Mouse (Mus musculus): ENCODE data around the gene Tas1r1. TPM values are rescaled to one million over a fixed set of nuclear protein-coding genes. Genes with fewer than 3 reads are reported as not detected.

The Tas1r1 gene
- polyA plus RNA-seq, 1 experiment from 2014 or later, result 1.0 TPM

DNA sequence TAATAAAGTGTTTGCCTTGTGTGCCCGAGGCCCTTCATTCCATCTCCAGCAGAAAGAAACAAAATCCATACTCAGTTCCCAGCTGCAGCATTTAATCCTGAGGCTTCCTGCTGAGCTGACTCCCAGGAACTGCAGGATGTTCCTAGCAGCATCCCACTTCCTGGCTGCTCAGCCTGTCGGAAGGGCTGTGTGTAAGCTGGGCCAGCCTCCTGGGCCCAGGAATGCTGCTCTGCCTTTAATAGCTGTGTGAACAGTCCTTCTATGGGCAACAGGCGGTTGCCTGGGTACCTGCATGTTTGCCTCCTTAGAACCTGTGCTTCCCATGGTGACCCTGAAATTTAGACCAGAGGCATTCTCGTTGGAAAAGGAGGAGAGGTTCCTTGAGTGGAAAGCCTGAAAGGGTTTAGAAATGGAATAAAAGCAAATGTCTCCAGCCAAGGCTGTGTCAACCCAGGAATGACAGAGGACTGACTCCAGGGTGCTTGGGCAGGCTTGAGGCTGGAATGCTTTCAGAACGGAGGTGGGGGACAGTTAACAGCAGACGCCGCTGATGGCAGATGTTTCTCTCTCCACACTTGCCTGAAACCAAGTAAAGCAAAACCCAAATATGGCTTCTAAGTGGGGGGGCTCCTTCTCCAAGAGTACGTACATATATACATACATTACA lies 30.8 kb downstream of the Tas1r1 start:
- Histone ChIP-seq H3K4me1 (peaks cover 34% of the 10 kb centered on the region), H3K4me3 (peak overlapping the region; percentile 70; the same call in 1 of the 2 replicates), H3K4me2 (replicated peaks) (peak overlapping the region; percentile 100), H3K27me3 (peaks cover 50% of the 10 kb centered on the region), H3K9me3 (replicated peaks) (no peaks in the 10 kb centered on the region), H3K27ac (no peak overlapping the region), H3K9ac (0 out of 2 replicates have a peak overlapping the region, but pooled peaks have one; percentile 65), H3K36me3 (no peaks in the 10 kb centered on the region)
- no peak for ATAC-seq (ENCODE audit: low FRiP score)
- WGBS, result 5% methylated on average over 8 of the region's 8 CpGs

DNA sequence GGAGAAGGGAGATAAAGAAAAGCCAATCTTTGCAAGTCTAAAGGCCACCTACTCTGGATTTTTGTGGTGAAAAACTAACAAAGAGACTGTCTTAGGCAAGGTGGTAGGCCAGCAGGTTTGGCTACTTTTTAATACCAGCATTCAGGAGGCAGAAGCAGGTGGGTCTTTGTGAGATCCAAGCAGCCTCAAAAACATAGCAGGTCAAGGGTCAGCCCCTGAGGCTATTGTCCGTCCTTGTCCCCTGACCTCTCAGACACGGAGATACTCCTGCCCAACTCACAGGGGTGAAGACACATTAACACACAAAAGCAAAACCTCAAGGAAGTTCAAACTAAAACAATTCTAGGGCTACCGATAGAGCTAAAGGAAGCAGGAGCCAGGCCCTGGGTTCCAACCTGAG lies 31.6 kb downstream of the Tas1r1 start:
- Histone ChIP-seq H3K4me1 (peaks cover 34% of the 10 kb centered on the region), H3K27ac (no peak overlapping the region), H3K4me3 (no peak overlapping the region), H3K9me3 (replicated peaks) (no peaks in the 10 kb centered on the region), H3K36me3 (no peaks in the 10 kb centered on the region), H3K27me3 (peaks cover 50% of the 10 kb centered on the region), H3K4me2 (replicated peaks) (no peak overlapping the region), H3K9ac (no peak overlapping the region)
- ATAC-seq (ENCODE audit: low FRiP score), result no peak
- WGBS, result 20% methylated on average over 3 of the region's 3 CpGs

DNA sequence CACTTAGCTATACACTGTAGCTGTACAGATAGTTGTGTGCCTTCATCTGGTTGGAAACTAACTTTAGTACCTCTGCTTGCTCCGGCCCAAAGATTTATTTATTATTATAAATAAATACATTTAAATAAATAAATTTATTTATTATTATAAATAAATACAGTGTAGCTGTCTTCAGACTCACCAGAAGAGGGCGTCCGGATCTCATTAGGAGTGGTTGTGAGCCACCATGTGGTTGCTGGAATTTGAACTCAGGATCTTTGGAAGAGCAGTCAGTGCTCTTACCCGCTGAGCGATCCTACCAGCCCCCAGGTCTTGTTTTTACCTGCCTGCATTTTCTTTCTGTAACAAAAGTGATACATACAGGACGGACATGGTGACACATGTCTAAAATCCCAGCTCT lies 32.2 kb downstream of the Tas1r1 start:
- peaks cover 34% of the 10 kb centered on the region for H3K4me1 ChIP-seq
- no peak overlapping the region for H3K9ac ChIP-seq
- no peak overlapping the region for H3K4me3 ChIP-seq
- H3K4me2 ChIP-seq (replicated peaks), result no peak overlapping the region
- H3K9me3 ChIP-seq (replicated peaks), result no peaks in the 10 kb centered on the region
- no peak for ATAC-seq (ENCODE audit: low FRiP score)
- H3K27ac ChIP-seq, result no peak overlapping the region
- H3K27me3 ChIP-seq, result peaks cover 47% of the 10 kb centered on the region
- 70% methylated on average over 6 of the region's 6 CpGs for WGBS
- no peaks in the 10 kb centered on the region for H3K36me3 ChIP-seq

DNA sequence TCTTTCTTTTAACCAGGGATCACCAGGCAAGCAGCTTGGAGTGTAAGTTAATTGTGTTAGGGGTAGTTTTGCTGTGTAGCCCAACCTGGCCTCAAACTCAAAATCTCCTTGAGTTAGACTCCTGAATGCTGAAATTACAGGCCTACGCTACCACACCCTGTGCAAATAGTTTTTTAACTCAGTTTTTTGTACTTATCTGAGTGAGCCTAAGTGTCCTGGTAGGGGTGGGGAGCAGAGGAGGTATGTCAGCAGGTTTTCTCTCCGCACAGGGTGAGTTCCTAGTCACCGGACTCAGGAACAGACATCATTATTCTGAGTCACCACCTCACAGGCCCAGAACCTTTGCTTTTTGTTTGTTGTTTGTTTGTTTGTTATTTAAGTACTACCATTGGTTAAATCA lies 36.3 kb downstream of the Tas1r1 start:
- Histone ChIP-seq H3K4me1 (peaks cover 4% of the 10 kb centered on the region), H3K4me2 (replicated peaks) (no peak overlapping the region), H3K4me3 (no peak overlapping the region), H3K27ac (no peak overlapping the region), H3K9ac (no peak overlapping the region), H3K36me3 (no peaks in the 10 kb centered on the region), H3K27me3 (peaks cover 8% of the 10 kb centered on the region), H3K9me3 (replicated peaks) (no peaks in the 10 kb centered on the region)
- 93% methylated on average over 3 of the region's 3 CpGs for WGBS
- ATAC-seq (ENCODE audit: low FRiP score), result no peak

DNA sequence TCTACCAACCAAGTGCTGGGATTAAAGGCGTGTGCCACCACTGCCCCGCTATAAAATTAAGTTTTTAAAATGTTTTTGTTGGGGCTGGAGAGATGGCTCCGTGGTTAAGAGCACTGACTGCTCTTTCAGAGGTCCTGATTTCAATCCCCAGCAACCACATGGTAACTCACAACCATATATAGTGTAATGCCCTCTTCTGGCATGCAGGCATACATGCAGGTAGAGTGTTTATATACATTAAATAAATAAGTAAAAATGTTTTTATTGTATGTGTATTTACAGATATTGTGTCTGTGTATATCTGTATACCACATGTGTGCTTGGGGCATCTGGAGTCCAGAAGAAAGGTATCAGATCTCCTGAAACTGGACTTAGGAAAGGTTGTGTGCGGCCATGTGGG lies 37.0 kb downstream of the Tas1r1 start:
- 69% methylated on average over 4 of the region's 4 CpGs for WGBS
- Histone ChIP-seq H3K9ac (no peak overlapping the region), H3K4me3 (no peak overlapping the region), H3K9me3 (replicated peaks) (no peaks in the 10 kb centered on the region), H3K4me1 (peaks cover 5% of the 10 kb centered on the region), H3K36me3 (no peaks in the 10 kb centered on the region), H3K27ac (no peak overlapping the region), H3K4me2 (replicated peaks) (no peak overlapping the region), H3K27me3 (peaks cover under 1% of the 10 kb centered on the region; the same call in 1 of the 2 replicates)
- no peak for ATAC-seq (ENCODE audit: low FRiP score)

DNA sequence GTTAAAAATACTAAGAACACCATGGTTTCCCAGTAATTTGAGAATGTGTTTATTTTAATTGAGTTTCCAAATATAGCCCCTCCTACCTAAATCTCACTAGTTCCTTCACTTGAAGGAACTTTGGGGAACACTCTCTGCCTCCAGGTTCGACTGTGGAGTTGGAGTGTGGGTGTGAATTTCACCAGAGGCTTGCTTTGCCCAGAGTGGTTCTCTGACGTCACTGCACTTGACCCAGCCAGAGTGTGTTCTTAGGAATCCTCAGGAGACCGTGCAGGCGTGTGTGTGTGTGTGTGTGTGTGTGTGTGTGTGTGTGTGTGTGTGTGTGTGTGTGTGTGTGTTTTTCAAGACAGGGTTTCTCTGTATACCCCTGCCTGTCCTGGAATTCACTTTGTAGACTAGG lies 37.5 kb downstream of the Tas1r1 start:
- Histone ChIP-seq H3K4me3 (no peak overlapping the region), H3K4me2 (replicated peaks) (no peak overlapping the region), H3K27me3 (no peaks in the 10 kb centered on the region), H3K9me3 (replicated peaks) (no peaks in the 10 kb centered on the region), H3K36me3 (no peaks in the 10 kb centered on the region), H3K4me1 (peaks cover 5% of the 10 kb centered on the region), H3K9ac (no peak overlapping the region), H3K27ac (no peak overlapping the region)
- 57% methylated on average over 4 of the region's 4 CpGs for WGBS
- ATAC-seq (ENCODE audit: low FRiP score), result no peak

DNA sequence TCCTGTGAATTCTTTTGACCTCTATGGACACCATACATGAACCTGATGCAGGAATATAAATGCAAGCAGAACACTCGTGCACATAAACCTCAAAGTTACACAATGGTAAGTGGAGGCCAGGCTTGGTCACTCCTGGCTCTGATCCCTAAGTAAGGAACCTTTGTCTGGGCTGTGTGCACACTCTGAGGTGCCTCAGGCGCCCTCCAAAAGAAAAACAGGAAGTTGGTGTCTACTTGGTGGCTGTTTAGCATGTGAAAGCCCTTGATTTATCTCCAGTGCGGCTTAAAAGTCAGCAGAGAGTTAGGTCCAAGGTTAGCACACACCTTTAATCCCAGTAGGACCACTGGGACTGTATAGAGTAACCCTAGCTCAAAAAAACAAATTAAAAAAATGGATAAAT lies 38.9 kb downstream of the Tas1r1 start:
- 54% methylated on average over 3 of the region's 3 CpGs for WGBS

DNA sequence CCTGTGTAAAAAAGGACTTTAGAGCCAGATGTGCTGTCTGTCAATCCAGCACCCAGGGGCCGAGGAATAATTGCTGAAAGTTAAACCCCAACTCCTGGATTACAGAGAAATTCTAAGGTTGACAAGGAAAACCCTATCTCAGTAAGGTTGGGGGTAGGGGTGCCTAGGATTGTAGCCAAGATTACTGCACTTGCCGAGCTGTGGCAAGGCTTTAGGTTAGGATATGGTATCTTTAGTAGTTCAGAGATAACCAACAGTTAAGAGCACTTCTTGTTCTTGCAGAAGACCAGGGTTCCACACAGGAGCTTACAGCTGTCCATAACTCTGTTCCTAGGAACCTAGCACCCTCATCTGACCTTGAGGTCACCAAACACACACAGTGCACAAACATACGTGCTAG lies 40.7 kb downstream of the Tas1r1 start:
- Histone ChIP-seq H3K4me2 (replicated peaks) (0 out of 2 replicates have a peak overlapping the region, but pooled peaks have one; percentile 49), H3K27ac (no peak overlapping the region), H3K27me3 (no peaks in the 10 kb centered on the region), H3K9me3 (replicated peaks) (no peaks in the 10 kb centered on the region), H3K9ac (no peak overlapping the region), H3K4me3 (0 out of 2 replicates have a peak overlapping the region, but pooled peaks have one; percentile 99), H3K4me1 (peaks cover 19% of the 10 kb centered on the region), H3K36me3 (peaks cover under 1% of the 10 kb centered on the region)
- 77% methylated on average over 3 of the region's 3 CpGs for WGBS
- ATAC-seq (ENCODE audit: low FRiP score), result no peak

More for the DNA sequence above, 38.9 kb downstream of the Tas1r1 start:
- Histone ChIP-seq H3K27ac (no peak overlapping the region), H3K9ac (no peak overlapping the region), H3K9me3 (replicated peaks) (no peaks in the 10 kb centered on the region), H3K27me3 (no peaks in the 10 kb centered on the region), H3K4me2 (replicated peaks) (no peak overlapping the region), H3K4me1 (peaks cover 9% of the 10 kb centered on the region), H3K4me3 (no peak overlapping the region), H3K36me3 (no peaks in the 10 kb centered on the region)
- ATAC-seq (ENCODE audit: low FRiP score), result no peak

DNA sequence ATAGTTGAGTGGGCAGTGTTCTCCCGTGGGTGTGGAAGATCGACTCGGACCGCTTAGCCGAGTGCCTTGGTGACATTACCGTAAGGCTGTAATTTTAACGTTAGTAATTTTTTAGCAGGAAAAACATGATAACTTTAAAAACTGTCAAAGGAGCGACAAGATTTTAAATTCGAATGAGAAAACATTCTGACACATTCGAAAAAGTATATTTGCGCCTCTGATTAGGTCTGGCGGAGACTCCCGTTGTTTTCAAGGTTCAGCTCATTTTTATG lies 41.5 kb downstream of the Tas1r1 start:
- no peaks in the 10 kb centered on the region for H3K9me3 ChIP-seq (replicated peaks)
- H3K4me1 ChIP-seq, result peaks cover 19% of the 10 kb centered on the region
- peak overlapping the region; percentile 99 for H3K4me3 ChIP-seq
- peak overlapping the region; percentile 84 for H3K27ac ChIP-seq
- 5% methylated on average over 13 of the region's 13 CpGs for WGBS
- H3K9ac ChIP-seq, result peak overlapping the region; percentile 72
- no peaks in the 10 kb centered on the region for H3K27me3 ChIP-seq
- H3K36me3 ChIP-seq, result peaks cover 8% of the 10 kb centered on the region
- ATAC-seq (ENCODE audit: low FRiP score), result no peak
- H3K4me2 ChIP-seq (replicated peaks), result peak overlapping the region; percentile 49

DNA sequence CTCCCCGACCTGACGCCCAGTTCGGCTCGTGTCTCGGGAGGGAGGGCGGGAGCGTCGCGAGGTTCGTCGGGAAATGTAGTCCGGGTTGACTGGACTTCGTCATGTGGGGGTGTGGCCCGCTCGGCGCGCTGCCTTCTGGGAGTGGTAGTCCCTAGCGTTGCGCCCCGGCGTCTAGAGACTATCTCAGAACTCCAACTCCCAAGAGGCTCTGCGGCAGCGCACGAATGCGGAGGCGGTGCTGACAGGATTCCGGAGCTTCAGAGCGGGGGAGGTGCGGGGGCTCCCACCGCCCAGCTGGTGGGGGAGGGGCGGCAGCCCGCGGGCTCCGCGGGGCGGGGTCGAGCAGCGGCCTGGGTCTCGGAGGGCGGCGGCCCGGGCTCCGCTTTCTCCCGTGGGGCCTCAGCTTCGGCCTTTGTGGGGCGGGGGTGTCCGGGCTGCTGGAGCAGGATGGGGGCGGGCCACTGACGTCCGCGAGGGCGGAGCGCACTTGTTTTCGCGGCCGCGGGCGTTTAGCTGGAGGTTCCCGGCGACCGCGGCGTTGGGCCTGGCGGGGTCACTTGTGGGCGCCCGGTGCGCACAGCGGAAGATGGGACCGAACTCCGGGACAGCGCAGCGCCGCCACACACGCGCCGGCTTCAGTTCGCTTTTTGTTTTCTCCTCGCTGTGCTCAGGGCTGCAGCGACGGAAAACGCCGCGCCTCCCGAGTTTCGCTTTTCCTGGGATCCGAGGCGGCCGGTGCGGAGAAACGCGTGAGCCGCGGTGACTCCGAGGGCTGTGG lies 42.0 kb downstream of the Tas1r1 start, which contains the start of gene Phf13:
Gene Phf13 (minus strand): TSS at position 86 of the 778 bp plus-strand sequence.
- peak; percentile 97 for ATAC-seq (ENCODE audit: low FRiP score)
- Histone ChIP-seq H3K27ac (peak within 1 kb of the TSS; percentile 84), H3K4me2 (replicated peaks) (peak within 1 kb of the TSS; percentile 87), H3K9ac (peak within 1 kb of the TSS; percentile 97), H3K4me3 (peak within 1 kb of the TSS; percentile 99), H3K36me3 (peaks cover 14% of the 10 kb centered on the region), H3K27me3 (no peaks in the 10 kb centered on the region), H3K9me3 (replicated peaks) (no peaks in the 10 kb centered on the region), H3K4me1 (peaks cover 19% of the 10 kb centered on the region)
- under 1% methylated on average over 79 of the region's 94 CpGs for WGBS

DNA sequence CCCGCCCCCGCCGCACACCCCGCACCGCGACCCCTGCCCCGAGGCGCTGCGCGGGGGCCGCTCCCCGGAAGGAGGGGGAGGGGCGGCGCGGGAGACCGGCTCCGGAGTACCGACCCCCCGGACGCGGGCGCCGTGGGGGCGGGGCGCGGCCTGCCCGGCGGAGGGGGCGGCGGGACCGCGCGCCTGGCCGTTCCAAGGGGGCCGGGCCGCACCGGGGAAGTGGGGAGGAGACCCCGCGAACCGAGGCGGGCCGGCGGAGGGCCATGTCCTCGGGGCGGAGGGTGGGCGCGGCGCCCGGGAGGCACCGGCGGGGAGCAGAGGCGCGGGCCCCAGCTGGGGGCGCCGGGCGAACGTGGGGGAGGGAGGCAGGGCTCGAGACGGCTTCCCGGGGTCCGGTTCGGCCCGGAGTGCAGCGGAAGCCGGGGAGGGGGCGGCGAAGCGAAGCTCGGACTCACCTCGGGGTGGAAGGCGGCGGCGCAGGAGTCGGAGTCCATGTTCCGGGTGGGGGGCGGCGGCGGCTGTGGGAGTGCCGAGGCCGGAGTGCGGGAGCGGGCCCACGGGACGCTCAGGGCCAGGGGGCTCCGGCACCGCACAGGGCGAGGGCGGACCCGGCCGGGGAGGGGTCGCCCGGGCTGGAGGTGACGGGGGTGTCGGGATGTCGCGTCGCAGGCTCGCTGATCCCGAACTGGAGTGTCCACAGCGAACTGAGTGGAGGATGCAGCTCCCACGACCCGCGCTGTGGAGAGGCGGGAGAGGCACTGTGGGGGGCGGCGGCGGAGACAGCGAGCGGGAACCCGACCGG lies 42.8 kb downstream of the Tas1r1 start:
- H3K4me2 ChIP-seq (replicated peaks), result peak overlapping the region; percentile 87
- peaks cover 19% of the 10 kb centered on the region for H3K4me1 ChIP-seq
- H3K4me3 ChIP-seq, result peak overlapping the region; percentile 99
- H3K27ac ChIP-seq, result peak overlapping the region; percentile 83
- no peaks in the 10 kb centered on the region for H3K9me3 ChIP-seq (replicated peaks)
- H3K9ac ChIP-seq, result peak overlapping the region; percentile 97
- peaks cover 21% of the 10 kb centered on the region for H3K36me3 ChIP-seq
- ATAC-seq (ENCODE audit: low FRiP score), result peak; percentile 17
- H3K27me3 ChIP-seq, result no peaks in the 10 kb centered on the region
- under 1% methylated on average over 61 of the region's 111 CpGs for WGBS

Data from hindbrain, embryonic 12.5 days (tissue).